Mouse (Mus musculus): ENCODE measurements around the gene Il11.

- TF ChIP-seq POLR2A (IDR thresholded peaks at IDR 0.05; ENCODE audit: insufficient read depth, low read length) (no peak), CTCF (IDR thresholded peaks at IDR 0.05; ENCODE audit: low read depth, low read length) (no peak), EP300 (IDR thresholded peaks at IDR 0.05; ENCODE audit: insufficient read depth, low read depth, low read length) (no peak)
Observed at GRCm38 (mm10) chr7:4747156-4747899, 35.3 kb downstream of the Il11 start.

All from ES-Bruce4 (cell line).